Mouse (Mus musculus) liver, adult 2 months (tissue): ENCODE data around the gene Itpr2.

Experiments
- CTCF ChIP-seq: fragments of 200-500 bp; IDR thresholded peaks from 2 replicates; pipeline ENCODE4 v1.5.1; 2011; ENCODE audit warnings: low read depth, low read length, control low read depth
- POLR2A ChIP-seq: fragments of 200-500 bp; IDR thresholded peaks from 2 replicates; pipeline ENCODE4 v1.6.1; 2011; ENCODE audit warnings: low read length, control low read depth; ENCODE audit not compliant: insufficient read depth; ENCODE audit errors: extremely low read depth

DNA sequence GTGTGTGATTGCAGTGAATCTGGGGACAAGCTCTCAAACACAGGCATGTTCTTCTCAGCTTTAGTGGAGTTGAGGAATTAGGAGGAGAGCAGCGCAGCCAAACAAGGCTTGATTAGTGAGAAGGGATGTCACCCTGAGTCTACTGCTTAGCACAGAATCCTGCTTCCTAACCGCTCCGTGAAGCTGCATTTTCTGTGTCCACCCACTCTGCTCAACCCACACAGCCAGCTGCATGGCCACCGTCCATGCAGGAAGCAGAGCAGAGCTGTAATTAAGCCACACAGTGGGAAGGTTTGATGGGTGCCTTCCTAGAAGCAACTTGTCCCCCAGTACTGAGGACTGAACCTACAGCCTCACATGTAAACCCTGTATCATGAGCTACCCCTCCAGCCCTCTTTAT lies 97.1 kb downstream of the Itpr2 start:
- no peak for TF ChIP-seq POLR2A
- no peak for TF ChIP-seq CTCF
